Mouse (Mus musculus): ENCODE data around the gene Fezf1.

The Fezf1 gene

DNA sequence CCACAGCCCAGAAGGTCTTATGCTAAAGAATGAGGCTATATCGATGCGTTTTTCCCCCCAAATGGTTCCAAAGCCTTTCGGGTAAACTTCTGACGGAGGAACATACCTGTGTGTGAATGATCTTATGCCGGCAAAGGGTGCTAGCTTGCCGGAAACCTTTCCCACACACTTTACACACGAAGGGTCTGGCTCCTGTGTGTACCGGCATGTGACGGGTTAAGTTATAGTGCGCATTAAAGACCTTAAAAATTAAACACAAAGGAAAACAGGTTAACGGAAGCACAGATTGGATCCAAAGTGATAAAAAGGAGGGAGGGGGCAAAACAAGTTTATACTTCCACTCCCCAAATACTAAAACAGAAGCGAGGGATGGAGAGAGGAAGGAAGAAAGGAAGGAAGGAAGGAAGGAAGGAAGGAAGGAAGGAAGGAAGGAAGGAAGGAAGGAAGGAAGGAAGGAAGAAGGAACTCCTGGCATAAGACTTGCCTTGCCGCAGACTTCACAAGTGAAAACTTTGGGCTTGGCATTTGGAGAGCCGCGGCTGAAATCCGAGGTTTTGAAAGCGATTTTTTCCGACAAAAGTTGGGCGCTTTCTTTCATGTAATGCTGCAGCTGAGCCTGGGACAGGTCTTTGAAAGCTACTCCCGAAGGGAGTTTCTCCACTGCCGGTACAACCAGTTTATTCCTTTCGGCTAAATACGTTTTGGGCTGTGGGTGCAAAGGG is 1.2 kb downstream of the Fezf1 start:
- no peak for DNase-seq

DNA sequence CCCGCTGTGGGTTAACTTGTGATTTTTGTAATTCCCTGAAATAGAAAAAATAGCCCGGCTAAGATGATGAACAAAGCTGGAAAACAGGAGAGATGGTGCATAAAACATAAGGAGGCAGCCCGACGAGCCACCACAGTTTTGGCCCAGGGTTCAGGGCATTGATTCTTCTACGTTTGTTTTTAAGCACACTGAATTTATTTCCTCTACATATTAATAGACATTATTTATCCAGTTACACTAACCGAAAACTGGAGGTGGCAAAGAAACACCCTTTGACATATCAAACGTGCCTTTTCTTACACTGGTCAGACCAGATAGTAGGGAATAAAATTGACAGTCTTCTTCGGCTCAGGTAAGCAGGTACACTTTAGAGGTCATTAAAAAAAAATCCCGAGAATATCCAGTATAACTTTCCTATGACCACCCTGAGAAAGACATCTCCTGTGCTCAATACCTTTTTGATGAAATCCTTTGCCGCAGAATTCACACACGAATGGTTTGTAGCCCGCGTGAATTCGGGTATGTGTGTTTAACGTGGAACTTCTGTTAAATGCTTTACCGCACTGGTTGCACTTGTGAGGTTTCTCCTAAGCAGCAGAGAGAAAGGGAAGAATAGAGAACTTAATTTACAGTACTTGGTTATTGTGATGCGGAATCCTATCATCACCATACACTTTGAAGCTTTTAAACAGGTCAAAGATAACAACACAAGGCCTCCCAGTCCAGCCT is 1.9 kb downstream of the Fezf1 start:
- no peak for DNase-seq

GRCm38 (mm10) chr6:23245545-23246011 is 2.6 kb downstream of the Fezf1 start:
- DNase-seq, result peak; percentile 18

DNA sequence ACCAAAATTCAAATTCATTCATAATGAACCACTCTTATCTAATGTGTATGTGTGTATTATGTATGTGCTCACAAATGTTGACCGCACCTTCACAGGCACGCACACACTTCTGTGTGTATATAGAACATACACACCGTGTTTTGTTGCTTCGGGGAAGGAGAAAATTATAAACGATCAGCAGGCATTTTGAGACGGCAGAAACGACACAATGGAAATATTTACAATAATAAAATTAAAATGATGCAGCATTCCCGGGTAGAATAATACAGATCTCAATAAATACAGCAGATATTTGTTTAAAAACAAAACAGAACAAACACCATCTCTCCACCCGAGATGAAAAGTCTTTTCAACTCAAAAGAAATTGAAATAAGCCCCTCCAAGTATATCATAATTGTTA is 3.0 kb downstream of the Fezf1 start:
- no peak for DNase-seq

DNA sequence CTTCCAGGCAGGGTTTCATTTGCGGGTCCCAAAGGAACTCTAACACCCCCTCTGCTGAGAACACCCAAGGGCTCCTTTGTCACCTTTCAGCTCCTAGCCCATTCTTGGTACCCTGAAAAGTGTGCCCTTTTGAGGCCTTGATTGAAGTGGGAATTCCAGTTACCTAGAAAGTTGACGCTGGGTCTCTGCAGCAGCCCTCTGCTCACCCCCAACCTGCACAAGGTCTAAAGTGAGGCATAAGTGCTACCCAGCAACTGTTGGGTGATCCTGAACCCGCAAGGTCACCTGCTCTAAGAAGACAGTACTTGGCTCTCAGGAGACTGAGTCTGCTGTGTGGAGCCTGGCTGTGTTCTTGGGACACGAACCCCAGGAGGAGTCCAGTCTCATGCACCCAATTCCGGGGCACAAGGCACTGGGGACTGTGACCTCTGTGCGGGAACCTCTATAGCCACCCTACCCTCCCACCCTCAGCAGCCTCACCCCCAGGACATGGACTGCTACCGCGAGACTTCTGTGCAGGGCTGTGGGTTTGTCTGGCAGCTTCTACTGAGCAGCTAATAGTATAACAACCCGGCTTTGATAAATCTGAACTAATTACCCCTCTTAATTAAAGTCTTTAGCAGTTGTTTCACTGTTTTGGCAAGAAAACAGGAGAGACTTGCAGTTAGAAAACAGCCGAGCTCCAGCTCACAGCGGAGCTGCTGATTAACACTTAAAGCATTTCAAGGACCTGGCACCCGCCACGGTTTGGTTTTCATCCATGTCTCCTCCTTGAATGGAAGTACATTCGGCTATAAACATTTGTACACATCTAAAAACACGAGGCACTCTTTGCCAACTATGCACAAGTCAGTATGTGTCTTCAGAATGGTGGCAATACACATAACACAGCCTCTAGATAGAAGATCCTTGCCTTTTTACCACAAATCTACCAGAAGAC is 4.1 kb downstream of the Fezf1 start:
- no peak for DNase-seq

DNA sequence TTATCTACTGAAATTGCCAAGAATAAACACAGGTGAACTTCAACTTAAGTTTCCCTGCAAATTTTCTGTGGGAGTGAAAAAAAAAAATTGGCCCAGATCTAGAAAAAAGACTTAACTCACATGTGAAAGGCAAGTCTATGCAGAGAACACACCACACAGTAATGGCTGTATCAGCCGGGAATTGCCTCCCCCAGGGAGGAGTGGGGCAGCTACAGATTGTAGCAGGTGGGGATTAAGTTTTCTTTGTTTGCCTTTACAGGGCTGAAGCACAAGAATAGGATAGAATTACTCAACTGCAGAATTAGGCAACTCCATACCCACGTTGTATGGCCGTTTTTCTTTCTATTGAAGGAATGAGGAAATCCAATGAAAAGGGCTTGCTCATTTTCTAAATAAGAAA is 36.7 kb downstream of the Fezf1 start:
- DNase-seq, result no peak

GRCm38 (mm10) chr6:23207791-23208190 is 40.4 kb downstream of the Fezf1 start:
- DNase-seq, result no peak

- peak; percentile 50 for DNase-seq
Measured at GRCm38 (mm10) chr6:23202630-23203029, 45.5 kb downstream of the Fezf1 start.
